Mouse (Mus musculus) stomach, postnatal 0 days (tissue): ENCODE measurements at regions not wholly inside any gene's neighbourhood (a gene's known extent, or its start where the extent isn't known, plus 50 kb on each side); places are given as distances from the start of the nearest gene placed in this dataset.

Source experiments
- CTCF ChIP-seq: IDR thresholded peaks from 2 replicates; pipeline ENCODE4 v1.5.1; 2016; ENCODE audit warnings: antibody characterized with exemption, low read depth, mild to moderate bottlenecking, moderate library complexity
- EP300 ChIP-seq: optimal IDR thresholded peaks from 2 replicates; pipeline ENCODE3; 2016; ENCODE audit warnings: antibody characterized with exemption

GRCm38 (mm10) chr6:116863130-116863529 is 146.4 kb upstream of the Tmem72 start:
- TF ChIP-seq CTCF (peak; percentile 45), EP300 (no peak)
